Mouse (Mus musculus) c-Kit-positive CD71-negative TER-119-negative erythroid progenitor cells, embryonic 14.5 days (primary cell): Measurements from ENCODE around the gene Cgnl1.
"Not testable (repeated sequence)": the region's sequence is repeated elsewhere in the genome, so short reads cannot be mapped to it uniquely, and the experiment has no call there.

Experiments
- DNase-seq: peaks from one replicate; pipeline ENCODE4 v3.0.0-alpha.2; 2013; ENCODE audit warnings: low read depth

Gene Cgnl1

DNA sequence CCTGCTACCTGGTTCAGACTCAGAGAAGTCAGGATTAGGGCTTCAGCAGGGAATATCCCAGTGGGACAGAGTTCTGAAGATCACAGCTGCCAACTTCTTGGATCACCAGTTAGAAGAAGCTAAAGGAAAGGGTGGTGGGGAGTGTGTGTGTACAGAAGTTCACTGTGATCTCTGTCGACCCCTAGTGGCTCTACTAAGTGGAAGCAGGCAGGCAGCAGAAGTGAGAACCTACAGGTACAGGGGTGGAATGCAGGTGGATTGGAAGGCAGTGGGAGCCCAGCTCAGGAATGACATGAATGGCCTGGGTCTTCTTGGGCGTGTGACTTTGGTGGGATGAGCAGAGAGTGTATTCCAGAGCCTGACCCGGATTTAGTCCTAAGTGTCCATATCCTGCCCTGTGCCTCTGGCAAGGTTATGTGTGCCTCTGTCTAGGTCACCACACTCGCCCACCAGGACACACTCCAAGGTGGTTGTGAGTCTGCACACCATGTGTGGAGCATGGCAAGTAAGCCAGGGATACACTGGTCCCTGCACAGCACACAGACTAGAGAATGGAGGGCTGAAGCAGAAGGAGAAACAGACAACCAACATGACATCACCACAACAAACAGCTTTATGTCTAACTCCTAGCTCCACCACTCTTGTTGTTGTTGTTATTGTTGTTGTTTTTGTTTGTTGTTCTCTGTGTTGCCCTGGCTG, 147.4 kb downstream of the Cgnl1 start:
- no peak for DNase-seq

DNA sequence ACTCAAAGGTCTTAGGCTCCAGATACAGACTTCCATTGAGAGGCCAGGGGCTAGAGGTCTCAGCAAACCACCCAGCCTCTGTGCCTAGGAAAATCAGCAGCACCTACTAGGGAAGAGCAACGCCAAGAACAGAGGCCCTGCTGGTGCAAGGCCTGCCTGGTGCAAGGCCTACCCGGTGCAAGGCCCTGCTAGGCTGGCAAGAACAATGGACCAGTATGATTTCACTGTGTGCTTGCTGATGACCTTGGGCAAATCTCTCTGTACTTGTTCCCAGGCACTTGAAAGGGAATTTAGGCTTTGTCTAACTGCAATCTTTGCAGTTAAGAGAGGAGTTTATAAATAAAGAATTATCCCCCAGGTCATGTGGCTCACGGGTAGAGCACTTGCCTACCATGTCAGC, 148.8 kb downstream of the Cgnl1 start:
- no peak for DNase-seq

DNA sequence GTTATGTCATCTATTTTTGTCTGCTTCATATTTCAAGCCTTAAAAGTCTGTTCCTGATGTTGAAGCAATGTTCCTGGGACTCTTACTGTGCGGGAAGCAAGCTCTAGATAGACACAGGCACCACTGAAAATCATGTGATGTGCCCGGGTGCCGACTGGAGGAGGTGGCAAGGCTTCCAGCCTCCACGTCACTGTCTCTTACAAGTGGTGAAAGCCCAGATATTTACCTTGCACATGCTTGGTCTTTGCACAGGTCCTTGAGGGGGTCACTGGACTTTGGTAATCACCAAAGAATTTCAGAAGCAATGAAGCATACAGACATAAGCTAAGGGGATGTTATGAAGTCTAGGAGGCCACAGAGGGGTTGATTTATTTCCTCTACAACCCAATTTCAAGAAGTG, 149.4 kb downstream of the Cgnl1 start:
- no peak for DNase-seq

DNA sequence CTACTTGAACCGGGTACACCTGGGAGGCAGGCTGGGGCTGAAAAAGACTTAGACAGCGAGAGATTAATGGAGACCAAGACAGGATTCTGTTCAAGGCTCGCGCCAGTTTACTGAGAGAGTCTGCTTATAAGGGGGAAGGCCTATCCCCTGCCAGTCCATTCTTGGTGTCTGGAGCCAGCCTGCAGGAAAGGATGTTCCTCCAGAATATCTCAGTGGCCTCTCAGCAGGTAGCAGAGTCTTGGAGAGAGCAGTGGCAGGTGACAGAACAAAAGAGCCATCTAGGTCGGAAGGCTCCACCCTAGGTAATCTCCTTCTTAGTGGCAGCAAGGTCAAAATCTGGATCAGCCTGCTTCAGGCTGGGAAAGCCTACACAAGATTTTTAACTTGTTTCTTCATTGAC, 151.3 kb downstream of the Cgnl1 start:
- DNase-seq = not testable (repeated sequence)

DNA sequence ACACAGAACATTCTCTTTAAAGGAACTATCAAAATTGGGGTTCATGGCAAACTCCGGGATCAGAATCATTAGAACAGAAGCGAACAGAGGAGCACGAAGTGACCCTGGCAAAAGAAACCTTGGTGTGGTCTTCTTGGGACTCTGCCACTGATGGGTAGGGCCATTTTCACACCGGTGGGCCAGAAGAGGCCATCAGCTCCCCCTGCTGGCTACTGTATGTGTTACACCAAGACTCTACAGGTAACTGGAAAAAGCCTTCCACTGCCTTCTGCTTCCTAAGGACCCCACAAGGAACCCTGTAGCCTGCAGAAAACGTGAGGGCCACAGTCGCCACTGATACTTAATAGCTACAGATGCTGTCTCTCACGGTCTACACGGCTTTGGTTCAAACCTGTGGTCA, 154.0 kb downstream of the Cgnl1 start:
- DNase-seq = no peak

DNA sequence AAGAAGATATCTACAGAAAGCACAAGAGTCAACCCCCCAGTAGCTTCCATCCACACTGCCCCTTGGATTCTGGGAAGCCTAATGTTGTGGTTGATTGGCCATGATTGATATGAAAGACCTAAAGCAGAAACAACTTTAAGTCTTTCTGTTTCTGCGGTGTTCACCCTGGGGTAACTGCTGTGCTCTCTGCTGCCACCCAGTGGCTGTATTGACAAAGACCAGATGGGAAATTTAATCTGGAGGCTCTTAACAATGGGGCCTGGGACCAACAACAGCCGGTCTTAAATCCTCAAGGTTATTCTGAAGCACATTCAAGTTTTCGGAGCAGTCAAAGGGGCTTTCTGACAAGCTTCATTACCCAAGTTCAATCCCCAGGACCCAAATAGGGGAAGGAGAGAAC, 155.2 kb downstream of the Cgnl1 start:
- DNase-seq = peak; percentile 77

DNA sequence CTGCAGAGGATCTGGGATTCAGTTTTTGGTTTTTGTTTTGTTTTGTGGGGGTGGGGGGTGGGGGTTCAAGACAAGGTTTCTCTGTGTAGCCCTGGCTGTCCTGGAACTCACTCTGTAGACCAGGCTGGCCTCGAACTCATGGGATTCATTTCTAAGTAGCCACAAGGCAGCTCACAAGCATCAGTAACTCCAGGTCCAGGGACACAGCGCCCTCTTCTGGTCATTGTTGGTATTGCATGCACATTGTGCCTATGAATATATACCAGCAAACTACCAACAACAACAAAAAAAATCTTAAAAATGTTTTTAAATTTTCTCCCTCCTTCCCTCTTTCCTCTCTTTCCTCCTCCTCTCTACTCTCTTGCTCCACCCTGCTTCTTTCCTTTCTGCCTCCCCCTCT, 156.8 kb downstream of the Cgnl1 start:
- DNase-seq = peak; percentile 69

DNA sequence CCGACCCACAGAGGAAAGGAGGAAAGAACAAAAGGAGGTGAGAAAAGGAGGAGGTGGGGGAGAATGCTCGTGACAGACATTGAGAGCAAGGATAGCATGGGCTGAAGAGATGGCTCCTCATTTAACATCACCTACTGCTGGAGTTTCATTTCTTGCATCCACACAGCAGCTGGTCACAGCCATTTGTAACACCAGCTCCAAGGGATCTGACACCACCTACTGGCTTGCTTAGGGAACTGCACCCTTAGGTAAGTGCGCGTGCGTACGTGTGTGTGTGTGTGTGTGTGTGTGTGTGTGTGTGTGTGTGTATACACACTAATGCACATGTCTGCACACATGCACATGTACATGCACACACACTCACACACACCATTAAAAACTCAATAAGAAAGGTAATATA, 158.4 kb downstream of the Cgnl1 start:
- no peak for DNase-seq

DNA sequence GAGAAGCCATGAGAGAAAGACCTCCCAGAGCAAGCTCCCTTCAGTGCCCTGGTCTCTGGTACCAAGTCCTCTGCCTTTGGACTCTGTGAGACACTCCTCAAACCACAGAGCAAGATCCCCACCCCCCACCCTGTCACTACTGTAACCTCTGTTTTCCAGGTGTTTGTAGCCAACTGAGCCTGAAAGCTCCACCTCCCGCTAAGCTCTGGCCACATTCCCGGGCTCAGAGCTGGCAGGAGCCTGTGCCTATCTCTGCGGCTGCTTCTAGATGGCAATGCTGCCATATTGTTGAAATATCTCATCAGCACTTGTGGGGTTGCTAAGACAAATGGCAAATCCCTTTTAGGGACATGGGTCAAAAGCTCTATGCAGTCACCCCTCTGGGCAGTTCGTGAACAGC, 159.5 kb downstream of the Cgnl1 start:
- DNase-seq = no peak

DNA sequence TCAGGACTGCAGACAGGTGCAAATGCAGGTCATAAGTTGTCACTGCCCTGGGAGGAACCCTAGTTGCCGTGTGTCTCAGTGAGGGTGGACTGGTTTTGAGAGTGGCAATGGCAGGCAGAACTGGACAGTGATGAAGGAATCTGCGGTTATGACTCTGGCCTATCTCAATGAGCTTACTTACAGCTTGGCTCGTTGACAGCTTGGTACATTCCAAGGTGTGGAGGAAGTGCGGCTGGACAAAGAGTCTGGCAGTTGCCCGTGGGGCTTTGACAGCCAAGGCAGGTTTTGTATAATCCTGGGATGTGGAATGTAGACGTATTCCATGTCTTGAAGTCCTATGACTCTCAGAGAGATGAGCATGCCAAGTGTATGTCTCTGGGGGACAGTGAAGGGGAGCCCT, 162.4 kb downstream of the Cgnl1 start:
- DNase-seq = no peak

DNA sequence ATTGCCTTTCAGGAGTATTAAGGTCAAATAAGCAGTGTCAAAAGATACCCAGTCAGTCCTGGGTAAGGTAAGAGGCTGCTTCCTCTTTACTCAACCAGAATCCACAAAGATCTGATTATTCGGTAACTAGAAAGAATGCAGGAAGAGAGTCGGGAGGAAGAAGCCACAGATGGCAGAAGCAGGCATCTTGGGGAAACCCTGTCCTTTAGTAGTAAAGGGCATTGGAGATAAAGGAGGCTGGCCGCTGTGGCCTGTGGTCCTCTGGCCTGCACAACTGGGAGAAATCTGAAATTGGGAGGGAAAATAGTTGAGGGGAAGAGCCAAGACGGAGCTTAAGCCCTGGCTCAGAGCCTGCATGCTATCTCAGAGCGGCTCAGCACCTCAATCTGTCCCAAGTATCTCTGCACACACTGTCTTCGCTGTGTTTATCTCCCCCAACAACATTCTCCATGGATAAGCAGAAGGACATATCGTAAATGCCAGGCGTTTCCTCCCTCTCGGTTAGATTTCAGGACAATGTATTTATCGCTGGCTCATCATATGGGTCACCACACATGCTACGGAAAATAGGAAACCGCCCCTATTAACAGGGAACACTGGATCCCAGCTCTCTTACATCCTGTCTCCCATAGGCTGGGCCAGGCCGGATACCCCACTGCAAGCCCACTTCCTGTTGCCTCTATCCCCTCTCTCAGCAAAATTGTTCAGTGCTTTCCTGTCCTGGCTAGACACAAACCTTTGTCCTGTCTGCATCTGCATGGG, 164.9 kb downstream of the Cgnl1 start:
- DNase-seq = no peak

DNA sequence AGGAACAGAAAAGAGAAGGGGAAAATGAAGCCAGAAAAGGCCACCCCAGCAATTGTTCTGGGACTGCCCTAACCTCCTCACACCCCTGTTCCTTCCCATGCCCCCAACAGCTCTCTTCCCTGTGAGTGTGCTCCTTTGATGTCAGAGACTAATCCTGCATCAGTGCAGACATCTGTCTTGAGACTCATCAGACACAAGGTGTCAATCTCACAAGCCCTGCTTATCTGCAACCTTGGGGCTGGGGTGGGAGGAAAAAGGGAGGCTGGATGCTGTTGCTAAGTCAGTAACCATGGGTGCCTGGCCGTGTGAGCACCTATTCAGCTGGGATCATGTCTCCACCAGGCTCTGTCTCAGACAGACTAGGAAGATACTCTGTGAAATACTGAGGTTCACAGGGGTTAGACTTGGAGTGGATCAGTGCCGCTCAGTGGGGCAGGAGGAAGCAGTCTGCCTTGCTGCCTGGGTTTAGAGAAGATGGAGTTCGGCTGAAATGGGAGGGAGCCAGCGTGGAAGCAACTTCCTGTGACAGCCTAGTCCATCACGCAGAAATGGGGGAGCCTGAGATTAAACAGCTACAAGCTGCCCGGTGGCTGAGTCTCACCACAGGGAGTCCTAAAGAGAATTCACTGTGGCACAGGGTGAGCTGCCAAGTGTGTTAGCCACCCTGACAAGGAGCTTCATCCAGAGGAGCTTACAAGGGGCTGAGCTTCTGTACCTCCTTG, 166.3 kb downstream of the Cgnl1 start:
- no peak for DNase-seq

DNA sequence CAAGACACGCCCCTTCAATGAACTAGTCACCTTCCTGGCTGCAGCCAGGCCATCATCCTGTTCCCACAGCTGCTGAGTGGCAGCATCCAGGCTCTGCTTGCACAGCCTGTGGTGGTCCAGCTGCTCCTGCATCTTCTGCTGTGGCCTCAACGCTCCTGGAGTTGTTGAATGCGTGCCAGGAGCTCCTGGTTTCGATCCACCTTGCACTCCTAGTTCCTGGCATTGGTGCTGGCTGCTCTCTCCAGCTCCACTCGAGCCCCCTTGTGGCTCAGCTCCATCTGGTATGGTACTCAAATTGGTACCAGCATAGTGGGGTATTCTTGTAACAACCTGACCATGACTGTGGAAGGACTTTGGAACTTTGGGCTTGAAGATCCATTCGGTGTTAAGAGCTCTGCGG, 171.5 kb downstream of the Cgnl1 start:
- no peak for DNase-seq

DNA sequence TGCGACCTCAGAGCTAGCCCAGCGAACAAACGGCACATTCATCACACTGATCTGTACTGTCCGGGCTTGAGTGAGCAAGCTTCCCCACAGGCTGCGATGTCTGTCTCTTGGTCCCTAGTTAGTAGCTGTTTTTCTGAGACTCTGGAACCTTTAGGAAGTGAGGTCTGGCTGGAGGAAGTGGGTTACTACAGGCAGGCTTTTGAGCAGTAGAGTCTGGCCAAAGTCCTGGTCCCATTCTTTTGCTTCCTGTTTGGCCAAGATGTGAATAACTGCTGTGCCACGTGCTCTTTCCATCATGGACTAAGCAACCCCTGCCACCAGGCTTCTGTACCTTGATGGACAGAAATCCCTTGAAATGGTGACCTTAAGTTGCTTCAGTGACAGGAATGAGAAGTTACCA, 174.5 kb downstream of the Cgnl1 start:
- DNase-seq = no peak

DNA sequence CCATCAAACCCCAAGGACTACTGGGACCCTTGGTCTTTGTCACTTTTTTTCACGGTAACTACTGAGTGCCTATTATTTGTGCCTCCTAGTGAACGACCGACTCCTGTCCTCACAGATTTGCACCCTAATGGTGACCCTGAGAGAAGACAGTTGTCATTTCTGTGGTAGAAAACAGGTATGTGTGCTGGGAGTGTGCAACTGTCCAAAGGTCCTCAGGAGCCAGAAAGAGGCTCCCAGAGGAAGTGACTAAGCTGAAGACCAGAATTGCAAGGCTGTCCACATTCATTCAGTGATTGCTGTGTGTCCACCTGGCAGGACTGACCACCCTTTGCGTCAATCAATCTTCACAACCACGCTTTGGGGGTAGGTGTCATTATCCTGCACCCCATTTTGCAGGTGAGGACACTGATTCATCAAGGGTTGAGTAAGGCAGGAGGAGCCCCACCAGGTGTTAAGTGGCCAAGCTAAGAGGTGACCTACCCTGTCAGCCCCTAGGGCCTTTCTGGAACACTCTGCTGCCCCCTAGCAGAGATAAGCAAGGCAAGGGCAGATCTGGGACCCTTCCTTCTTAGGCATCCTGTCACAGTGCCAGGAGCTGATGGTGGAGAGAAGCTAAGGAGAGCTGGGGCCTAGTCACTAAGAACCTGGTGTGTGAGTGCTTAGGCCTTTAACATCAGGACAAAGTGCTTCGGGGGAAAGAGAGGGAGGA, 178.7 kb downstream of the Cgnl1 start:
- no peak for DNase-seq

DNA sequence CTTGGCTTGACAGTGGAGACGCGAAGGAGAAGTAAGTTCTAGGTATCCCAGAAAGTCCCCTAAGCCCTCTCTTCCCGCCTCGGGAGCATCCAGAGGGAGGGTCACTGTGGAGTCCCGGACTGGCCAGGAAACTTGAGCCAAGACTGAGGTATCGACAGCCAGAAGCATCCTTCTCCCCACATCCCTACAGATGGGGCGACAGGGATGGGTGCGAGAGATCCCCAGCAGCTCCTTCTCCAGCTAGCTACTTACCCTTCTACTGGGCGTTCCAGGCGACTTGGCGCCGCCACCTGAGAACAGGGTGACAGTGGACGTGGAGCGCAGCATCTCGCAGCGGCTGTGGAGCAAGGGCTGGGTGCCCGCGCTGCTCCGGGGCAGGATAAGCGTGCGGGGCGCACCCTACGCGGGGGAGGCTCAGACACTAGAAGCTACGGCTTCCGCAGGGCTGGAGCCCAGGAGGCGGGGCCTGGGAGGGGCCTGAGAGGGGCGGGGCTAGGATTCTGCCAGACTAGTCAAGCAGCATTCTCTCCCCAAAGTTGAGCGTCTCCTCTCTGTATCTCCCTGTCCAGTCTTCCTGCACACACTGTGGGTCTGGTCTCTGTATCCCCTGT, 179.4 kb downstream of the Cgnl1 start, which contains the start of gene Myzap:
Gene Myzap (minus strand): TSS at position 423 of the 611 bp plus-strand sequence.
- peak; percentile 63 for DNase-seq

DNA sequence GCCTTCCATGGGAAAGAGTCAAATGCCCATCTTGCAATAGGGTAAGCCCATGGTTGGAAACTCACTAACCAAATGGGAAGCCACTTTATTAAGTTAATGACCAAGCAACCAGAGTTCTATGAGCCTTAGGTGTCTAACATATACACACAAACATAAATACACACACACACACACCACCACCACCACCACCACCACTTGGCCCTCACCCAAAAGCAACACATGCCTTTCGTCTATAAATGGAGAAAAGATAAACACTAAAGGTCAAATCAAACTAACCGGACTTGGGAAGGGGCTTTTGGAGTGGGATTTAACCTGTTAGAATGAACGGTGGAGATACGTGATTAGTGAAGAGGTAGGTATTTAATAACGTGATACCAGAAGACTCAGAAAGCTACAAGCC, 180.3 kb downstream of the Cgnl1 start:
- DNase-seq = no peak

DNA sequence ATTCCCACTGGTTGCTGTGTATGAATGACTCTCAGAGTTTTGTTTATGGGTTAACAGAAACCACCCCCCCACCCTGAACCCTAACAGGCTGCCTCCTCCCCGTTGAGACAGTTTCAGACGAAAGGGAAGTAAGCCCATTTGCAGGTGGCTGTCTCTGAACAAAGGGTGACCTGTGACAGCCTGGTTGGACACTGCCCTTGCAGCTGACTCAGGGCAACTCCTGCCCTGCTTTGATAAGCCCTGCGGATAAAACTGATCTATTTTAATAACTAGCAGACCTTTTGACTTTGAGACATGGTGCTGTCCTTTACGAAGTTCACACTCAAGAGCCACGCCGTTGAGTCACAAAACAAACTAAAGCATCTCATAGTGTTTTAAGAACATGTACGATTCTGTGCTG, 181.6 kb downstream of the Cgnl1 start:
- no peak for DNase-seq

DNA sequence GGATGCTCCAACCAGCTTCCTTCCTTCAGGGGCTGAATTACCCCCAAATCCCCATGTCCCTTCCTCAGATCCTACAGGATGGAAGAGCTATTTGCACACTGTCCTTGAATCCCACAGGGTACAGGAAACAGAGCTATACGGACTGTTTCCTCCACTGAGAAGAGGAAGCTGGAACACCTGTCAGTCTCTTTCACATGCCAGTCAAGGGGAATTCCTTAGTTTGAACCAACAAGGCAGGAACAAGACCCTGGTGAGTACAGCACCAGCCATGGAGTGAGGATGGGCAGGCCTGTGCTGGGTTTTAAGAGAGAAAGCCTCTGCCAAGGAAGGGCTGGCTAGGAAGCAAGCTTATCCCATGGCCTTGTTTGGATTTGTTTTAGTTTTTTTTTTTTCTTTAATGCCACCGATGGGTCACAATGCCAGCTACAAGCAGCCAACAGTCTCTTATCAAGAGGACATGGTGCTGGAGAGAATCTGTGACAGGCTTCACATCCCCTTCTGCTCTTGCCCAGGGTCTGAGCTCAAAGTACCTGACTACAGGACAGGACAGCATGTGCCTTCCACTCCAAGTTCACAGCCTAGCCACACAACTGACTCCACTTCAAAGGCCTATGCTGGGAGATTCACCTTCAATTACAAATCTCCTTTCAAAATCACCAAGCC, 182.3 kb downstream of the Cgnl1 start:
- DNase-seq = no peak

DNA sequence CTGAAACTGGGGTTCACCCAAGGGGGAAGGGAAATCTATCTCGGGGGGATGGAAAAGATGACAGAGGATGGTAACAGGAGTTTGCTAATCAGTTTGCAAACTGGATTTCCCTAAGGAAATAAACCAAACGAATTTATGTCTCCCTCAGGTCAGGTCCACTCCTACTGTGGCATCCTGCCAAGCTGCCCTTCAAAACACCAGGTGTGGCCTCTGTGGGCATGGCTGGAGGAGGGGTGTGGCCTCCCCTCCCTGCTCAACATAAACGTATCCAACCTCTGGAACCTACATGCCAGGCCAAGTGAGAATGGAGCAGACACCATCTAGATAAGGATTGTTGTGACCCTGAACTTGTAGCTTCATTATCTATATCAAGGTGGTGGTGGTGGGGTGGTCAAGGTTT, 185.0 kb downstream of the Cgnl1 start:
- DNase-seq = no peak

DNA sequence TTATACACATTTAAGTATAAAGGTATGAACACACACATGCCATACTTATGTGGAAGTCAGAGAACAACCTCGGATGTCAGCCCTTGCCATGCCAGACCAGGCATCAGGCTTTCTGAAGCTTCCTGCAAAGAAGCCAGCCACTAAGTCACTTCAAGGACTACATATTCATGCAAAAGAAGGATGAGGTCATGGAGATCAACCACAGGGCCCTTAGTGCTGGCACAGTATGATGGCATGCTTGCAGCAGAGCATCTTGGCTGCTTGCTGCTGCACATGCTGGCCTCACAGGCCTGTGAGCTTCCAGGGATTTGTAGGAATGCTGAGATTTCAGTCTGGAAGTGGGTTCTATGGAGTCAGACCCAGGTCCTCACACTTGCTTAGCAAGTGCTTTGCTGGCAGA, 188.6 kb downstream of the Cgnl1 start:
- no peak for DNase-seq
